Mouse (Mus musculus) embryonic fibroblast, embryonic 13.5 days (primary cell): ENCODE results near the gene Spout1.

Source experiments
- CTCF ChIP-seq: IDR thresholded peaks from 2 replicates; pipeline ENCODE4 v1.5.1; 2011; ENCODE audit warnings: mild to moderate bottlenecking, control low read depth, low read length, moderate library complexity, borderline replicate concordance; ENCODE audit not compliant: insufficient read depth
- POLR2A ChIP-seq: IDR thresholded peaks from 2 replicates; pipeline ENCODE4 v1.6.1; 2011; ENCODE audit warnings: low read depth, mild to moderate bottlenecking, control low read depth, low read length, moderate library complexity

DNA sequence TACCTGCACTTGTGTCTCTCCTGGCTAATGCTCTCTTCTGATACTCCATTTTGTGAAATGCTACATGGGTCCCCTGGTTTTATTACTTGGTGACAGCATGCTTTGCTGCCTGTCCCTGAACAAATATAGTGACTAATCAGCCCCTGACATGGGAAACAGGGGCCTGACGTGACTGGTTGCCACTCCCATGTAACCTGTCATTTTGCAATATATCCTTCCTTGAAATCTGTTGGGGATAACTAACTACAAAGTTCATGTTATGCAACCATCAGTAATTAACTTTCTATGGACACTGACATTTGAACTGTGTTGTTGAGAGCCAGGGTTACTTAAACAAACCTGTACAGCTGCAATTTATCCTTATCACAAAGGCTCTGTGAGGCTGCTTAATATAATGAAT, 21.7 kb upstream of the Spout1 start:
- TF ChIP-seq CTCF, result no peak
- TF ChIP-seq POLR2A, result no peak
